Mouse (Mus musculus) lung, adult 2 months (tissue): ENCODE results near the gene Trim80.

ENCODE experiments used
- CTCF ChIP-seq: fragments of 200-500 bp; IDR thresholded peaks from 2 replicates; pipeline ENCODE4 v1.5.1; 2011; ENCODE audit warnings: mild to moderate bottlenecking, low read length, control low read depth; ENCODE audit not compliant: insufficient read depth
- POLR2A ChIP-seq: fragments of 200-500 bp; IDR thresholded peaks from 2 replicates; pipeline ENCODE4 v1.6.1; 2011; ENCODE audit warnings: low read depth, mild to moderate bottlenecking, control low read depth, low read length, borderline replicate concordance; ENCODE audit errors: extremely low read depth

DNA sequence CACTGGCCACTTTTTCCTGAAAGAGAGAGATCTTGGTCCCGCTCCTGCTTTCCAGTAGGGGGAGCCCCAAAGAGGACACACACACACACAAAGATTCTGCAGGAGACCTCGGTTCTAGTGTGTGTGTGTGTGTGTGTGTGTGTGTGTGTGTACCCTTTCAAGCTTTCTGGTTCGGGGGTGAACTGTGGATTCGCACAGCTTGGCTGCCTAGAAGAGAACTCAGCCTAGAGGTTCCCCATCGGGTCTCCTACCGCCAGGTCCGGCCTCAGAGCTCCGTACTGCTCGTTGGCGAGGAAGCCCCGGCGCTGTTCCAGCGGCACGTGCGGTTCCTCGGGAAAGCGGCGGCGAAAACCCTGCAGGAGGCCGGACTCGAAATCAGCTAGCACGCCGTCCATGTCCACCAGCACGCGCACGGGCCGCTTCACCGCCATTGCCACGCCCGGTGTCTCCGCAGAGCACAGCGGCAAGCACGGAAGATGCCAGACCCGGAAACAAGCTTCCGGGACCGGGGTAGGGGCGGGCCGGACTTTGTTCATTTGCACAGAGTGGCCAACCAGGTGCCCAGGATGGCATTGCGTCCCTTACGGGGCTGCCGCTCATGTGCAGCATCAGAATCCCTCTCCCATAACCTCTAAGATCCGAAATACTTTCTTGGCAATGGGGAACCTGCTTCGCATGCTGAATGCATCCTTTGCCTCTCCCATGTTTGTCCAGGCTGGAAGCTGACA, 51.2 kb downstream of the Trim80 start, which contains the start of gene Nt5c:
- TF ChIP-seq CTCF (peak; percentile 56), POLR2A (peak; percentile 76; the same call in 1 of the 2 replicates)
